Mouse (Mus musculus): Measurements from ENCODE around the gene Mrps18a. TPM values are rescaled to one million over a fixed set of nuclear protein-coding genes. Genes with fewer than 3 reads are reported as not detected.

The Mrps18a gene
- polyA plus RNA-seq, 1 experiment from 2014 or later, result 171 TPM

GRCm38 (mm10) chr17:46074398-46075115 lies 36.2 kb upstream of the Mrps18a start:
- H3K27ac ChIP-seq, result no peak overlapping the region

GRCm38 (mm10) chr17:46075116-46075485 lies 35.7 kb upstream of the Mrps18a start:
- 56% methylated on average over 3 of the region's 3 CpGs for WGBS
- TF ChIP-seq CTCF (IDR thresholded peaks at IDR 0.05; ENCODE audit: low read depth), result peak; percentile 69
- Histone ChIP-seq H3K27ac (no peak overlapping the region), H3K4me3 (replicated peaks; ENCODE audit: low read depth, low read length) (no peak overlapping the region), H3K27me3 (ENCODE audit: insufficient read depth, low read length) (no peaks in the 10 kb centered on the region), H3K9me3 (replicated peaks; ENCODE audit: low read length) (no peaks in the 10 kb centered on the region), H3K36me3 (ENCODE audit: insufficient read depth, low read length) (no peaks in the 10 kb centered on the region), H3K9ac (ENCODE audit: low read depth, low read length) (no peak overlapping the region), H3K4me1 (replicated peaks; ENCODE audit: insufficient read depth, low read length) (peaks cover 16% of the 10 kb centered on the region), H3K4me2 (ENCODE audit: low read length) (no peak overlapping the region)
- DNase-seq (ENCODE audit: low spot score) (peak; percentile 58), ATAC-seq (replicated peaks; ENCODE audit: low FRiP score, low read depth) (0 out of 2 replicates have a peak, but pooled peaks have one; percentile 27)

More at GRCm38 (mm10) chr17:46074398-46075115, 36.2 kb upstream of the Mrps18a start:
- Histone ChIP-seq H3K27me3 (ENCODE audit: insufficient read depth, low read length) (no peaks in the 10 kb centered on the region), H3K36me3 (ENCODE audit: insufficient read depth, low read length) (no peaks in the 10 kb centered on the region), H3K4me1 (replicated peaks; ENCODE audit: insufficient read depth, low read length) (peaks cover 14% of the 10 kb centered on the region), H3K4me3 (replicated peaks; ENCODE audit: low read depth, low read length) (peak overlapping the region; percentile 19; the same call in 1 of the 2 replicates), H3K9me3 (replicated peaks; ENCODE audit: low read length) (no peaks in the 10 kb centered on the region), H3K4me2 (ENCODE audit: low read length) (peak overlapping the region; percentile 51), H3K9ac (ENCODE audit: low read depth, low read length) (0 out of 2 replicates have a peak overlapping the region, but pooled peaks have one; percentile 8)
- ATAC-seq (replicated peaks; ENCODE audit: low FRiP score, low read depth), result no peak
- DNase-seq (ENCODE audit: low spot score), result no peak
- no peak for TF ChIP-seq CTCF (IDR thresholded peaks at IDR 0.05; ENCODE audit: low read depth)
- 37% methylated on average over 7 of the region's 7 CpGs for WGBS

GRCm38 (mm10) chr17:46075551-46076259 lies 35.1 kb upstream of the Mrps18a start:
- no peak for ATAC-seq (replicated peaks; ENCODE audit: low FRiP score, low read depth)

GRCm38 (mm10) chr17:46076260-46076551 lies 34.6 kb upstream of the Mrps18a start:
- peaks cover 23% of the 10 kb centered on the region for H3K4me1 ChIP-seq (replicated peaks; ENCODE audit: insufficient read depth, low read length)
- H3K27ac ChIP-seq, result no peak overlapping the region
- no peak overlapping the region for H3K9ac ChIP-seq (ENCODE audit: low read depth, low read length)
- H3K4me3 ChIP-seq (replicated peaks; ENCODE audit: low read depth, low read length), result no peak overlapping the region
- WGBS, result 17% methylated on average over 1 of the region's 1 CpGs
- no peaks in the 10 kb centered on the region for H3K36me3 ChIP-seq (ENCODE audit: insufficient read depth, low read length)
- no peak overlapping the region for H3K4me2 ChIP-seq (ENCODE audit: low read length)
- TF ChIP-seq CTCF (IDR thresholded peaks at IDR 0.05; ENCODE audit: low read depth), result no peak
- no peak for ATAC-seq (replicated peaks; ENCODE audit: low FRiP score, low read depth)
- no peaks in the 10 kb centered on the region for H3K27me3 ChIP-seq (ENCODE audit: insufficient read depth, low read length)
- no peak for DNase-seq (ENCODE audit: low spot score)
- no peaks in the 10 kb centered on the region for H3K9me3 ChIP-seq (replicated peaks; ENCODE audit: low read length)

More at GRCm38 (mm10) chr17:46075551-46076259, 35.1 kb upstream of the Mrps18a start:
- H3K27me3 ChIP-seq (ENCODE audit: insufficient read depth, low read length), result no peaks in the 10 kb centered on the region
- DNase-seq (ENCODE audit: low spot score), result no peak
- H3K4me2 ChIP-seq (ENCODE audit: low read length), result no peak overlapping the region
- H3K9ac ChIP-seq (ENCODE audit: low read depth, low read length), result no peak overlapping the region
- 72% methylated on average over 5 of the region's 5 CpGs for WGBS
- no peak for TF ChIP-seq CTCF (IDR thresholded peaks at IDR 0.05; ENCODE audit: low read depth)
- no peak overlapping the region for H3K4me3 ChIP-seq (replicated peaks; ENCODE audit: low read depth, low read length)
- H3K4me1 ChIP-seq (replicated peaks; ENCODE audit: insufficient read depth, low read length), result peaks cover 22% of the 10 kb centered on the region
- no peaks in the 10 kb centered on the region for H3K36me3 ChIP-seq (ENCODE audit: insufficient read depth, low read length)
- no peaks in the 10 kb centered on the region for H3K9me3 ChIP-seq (replicated peaks; ENCODE audit: low read length)
- no peak overlapping the region for H3K27ac ChIP-seq

GRCm38 (mm10) chr17:46077921-46078534 lies 32.8 kb upstream of the Mrps18a start:
- peaks cover 23% of the 10 kb centered on the region for H3K4me1 ChIP-seq (replicated peaks; ENCODE audit: insufficient read depth, low read length)
- no peak overlapping the region for H3K9ac ChIP-seq (ENCODE audit: low read depth, low read length)
- DNase-seq (ENCODE audit: low spot score) (no peak), ATAC-seq (replicated peaks; ENCODE audit: low FRiP score, low read depth) (no peak)
- no peaks in the 10 kb centered on the region for H3K36me3 ChIP-seq (ENCODE audit: insufficient read depth, low read length)
- TF ChIP-seq CTCF (IDR thresholded peaks at IDR 0.05; ENCODE audit: low read depth), result no peak
- H3K4me2 ChIP-seq (ENCODE audit: low read length), result no peak overlapping the region
- no peaks in the 10 kb centered on the region for H3K27me3 ChIP-seq (ENCODE audit: insufficient read depth, low read length)
- no peaks in the 10 kb centered on the region for H3K9me3 ChIP-seq (replicated peaks; ENCODE audit: low read length)
- H3K4me3 ChIP-seq (replicated peaks; ENCODE audit: low read depth, low read length), result no peak overlapping the region
- 86% methylated on average over 12 of the region's 12 CpGs for WGBS
- H3K27ac ChIP-seq, result no peak overlapping the region

- no peak for ATAC-seq (replicated peaks; ENCODE audit: low FRiP score, low read depth)
- Histone ChIP-seq H3K4me2 (ENCODE audit: low read length) (no peak overlapping the region), H3K4me3 (replicated peaks; ENCODE audit: low read depth, low read length) (no peak overlapping the region), H3K9ac (ENCODE audit: low read depth, low read length) (no peak overlapping the region), H3K36me3 (ENCODE audit: insufficient read depth, low read length) (no peaks in the 10 kb centered on the region), H3K27me3 (ENCODE audit: insufficient read depth, low read length) (no peaks in the 10 kb centered on the region), H3K27ac (no peak overlapping the region), H3K4me1 (replicated peaks; ENCODE audit: insufficient read depth, low read length) (peaks cover 25% of the 10 kb centered on the region), H3K9me3 (replicated peaks; ENCODE audit: low read length) (no peaks in the 10 kb centered on the region)
- DNase-seq (ENCODE audit: low spot score), result no peak
- TF ChIP-seq CTCF (IDR thresholded peaks at IDR 0.05; ENCODE audit: low read depth), result peak; percentile 34; the same call in 1 of the 2 replicates
- 81% methylated on average over 2 of the region's 2 CpGs for WGBS
These were observed 31.7 kb upstream of the Mrps18a start for GRCm38 (mm10) chr17:46079037-46079436.
